Mouse (Mus musculus) G1E (cell line): Measurements from ENCODE around the gene Mien1.

Experiments
- CTCF ChIP-seq: IDR thresholded peaks from 2 replicates; pipeline ENCODE4 v1.5.1; 2012; ENCODE audit warnings: low read depth, low read length, inconsistent platforms, mixed read lengths
- GATA1 ChIP-seq: IDR thresholded peaks from 2 replicates; pipeline ENCODE4 v1.6.1; 2012; ENCODE audit warnings: borderline replicate concordance, low read length, inconsistent platforms, mixed read lengths
- POLR2AphosphoS5 ChIP-seq: IDR thresholded peaks from 2 replicates; pipeline ENCODE4 v1.6.1; 2012; ENCODE audit warnings: low read depth, low read length, inconsistent platforms; ENCODE audit not compliant: insufficient replicate concordance
- TAL1 ChIP-seq: conservative IDR thresholded peaks from 2 replicates; pipeline ENCODE4 v1.6.1; 2012; ENCODE audit warnings: low read depth, low read length, inconsistent platforms, mixed read lengths

DNA sequence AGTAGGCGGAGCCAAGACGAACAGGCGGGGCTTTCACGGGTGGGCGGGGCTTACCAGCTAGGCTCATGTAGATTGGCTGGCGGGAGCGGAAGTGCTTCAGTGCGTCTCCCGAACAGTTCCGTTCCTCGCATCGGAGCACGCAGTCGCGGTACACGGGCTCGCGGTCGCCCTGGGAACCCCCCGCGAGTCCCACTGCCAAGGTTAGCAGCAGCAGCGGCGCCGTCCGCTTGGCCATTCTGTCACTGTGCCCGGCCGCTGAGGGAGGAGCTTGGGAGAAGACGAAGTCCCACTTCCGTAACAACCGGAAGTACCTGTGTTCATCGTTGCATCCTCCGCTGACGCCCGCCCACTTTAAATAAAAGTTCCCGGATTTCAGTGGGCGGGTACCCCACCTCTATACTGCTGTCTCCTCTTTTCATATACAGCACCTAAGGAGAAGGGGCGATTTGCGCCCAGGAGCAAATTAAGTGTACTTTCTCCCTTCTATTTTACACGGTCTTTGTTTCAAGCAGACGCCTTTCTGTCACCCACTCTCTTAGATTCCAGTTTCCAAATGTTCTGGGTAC is 38.5 kb downstream of the Mien1 start, which contains the start of gene Pgap3:
- TF ChIP-seq POLR2AphosphoS5: no peak
- no peak for TF ChIP-seq CTCF
- no peak for TF ChIP-seq GATA1
- TF ChIP-seq TAL1: no peak
